Mouse (Mus musculus): Measurements from ENCODE around the gene Prdm16.

DNA sequence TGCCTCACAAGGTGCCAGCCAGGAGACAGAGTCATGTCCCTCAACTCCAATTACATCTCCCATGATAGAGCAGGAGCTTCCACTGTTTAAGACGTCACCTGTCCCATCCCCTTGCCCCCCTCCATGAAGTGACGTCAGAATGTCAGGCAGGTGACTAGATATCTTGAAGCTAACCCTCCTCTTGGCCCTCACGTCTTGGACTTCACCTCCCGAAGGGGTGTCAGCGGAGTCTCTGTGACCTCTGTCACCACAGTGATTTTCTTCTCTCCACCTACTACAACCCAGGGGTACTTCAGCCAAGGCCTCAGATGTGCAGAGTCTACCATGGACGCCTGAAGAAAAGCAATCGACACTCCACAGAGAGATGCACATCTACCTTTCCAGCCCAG is 32.2 kb downstream of the Prdm16 start:
- TF ChIP-seq CTCF (IDR thresholded peaks at IDR 0.05; ENCODE audit: extremely low read depth, insufficient read depth, insufficient read length, insufficient replicate concordance) (no peak), POLR2A (IDR thresholded peaks at IDR 0.05; ENCODE audit: low read depth, low read length) (no peak)
